17 mouse cellular contexts compared by ENCODE assay signal in genomic region chr1:98086456-98086855, GRCm38 (mm10).
"Had no signal": no experiment of that assay in that cellular context is flagged by ENCODE, and none has a peak within 500 bp of the region (broad histone marks: within the 10 kb centered on the region; RNA-seq: fewer than 3 reads in every experiment).

No protein-coding gene starts in this region.

- H3K4me3 ChIP-seq: lung, embryonic 15.5 days; megakaryocyte, embryonic 14.5 days; midbrain, embryonic 13.5 days; midbrain, embryonic 15.5 days; neural tube, embryonic 12.5 days; stomach, embryonic 15.5 days had no signal

- H3K27ac ChIP-seq: lung, embryonic 15.5 days; macrophage; midbrain, embryonic 13.5 days; midbrain, embryonic 15.5 days; neural tube, embryonic 12.5 days; stomach, embryonic 15.5 days; stomach, postnatal 0 days had no signal

- H3K9ac ChIP-seq: liver, postnatal 0 days; lung, embryonic 15.5 days; midbrain, embryonic 13.5 days; midbrain, embryonic 15.5 days; neural tube, embryonic 12.5 days; stomach, embryonic 15.5 days had no signal

- ATAC-seq: liver, postnatal 0 days; lung, postnatal 0 days; midbrain, embryonic 13.5 days; midbrain, embryonic 15.5 days had no signal

- H3K4me2 ChIP-seq: lung, embryonic 15.5 days; midbrain, embryonic 11.5 days; midbrain, embryonic 13.5 days; midbrain, embryonic 15.5 days; neural tube, embryonic 12.5 days; stomach, embryonic 15.5 days had no signal

- H3K9me3 ChIP-seq: lung, embryonic 15.5 days; megakaryocyte, embryonic 14.5 days; midbrain, embryonic 13.5 days; midbrain, embryonic 15.5 days; neural tube, embryonic 12.5 days; stomach, embryonic 15.5 days had no signal

- H3K36me3 ChIP-seq: lung, embryonic 15.5 days; midbrain, embryonic 13.5 days; midbrain, embryonic 15.5 days; neural tube, embryonic 12.5 days; stomach, embryonic 15.5 days had no signal

- DNase-seq: liver, postnatal 0 days; lung, adult 2 months; lung, postnatal 14 days; lung, postnatal 36 days; right cerebral cortex, postnatal 14 days; thymus, adult 2 months; thymus, postnatal 36 days had no signal

- H3K27me3 ChIP-seq: lung, embryonic 15.5 days; megakaryocyte, embryonic 14.5 days; midbrain, embryonic 13.5 days; midbrain, embryonic 15.5 days; neural tube, embryonic 12.5 days; stomach, embryonic 15.5 days had no signal
